Mouse (Mus musculus): ENCODE data around the gene Rnd1. TPM values are rescaled to one million over a fixed set of nuclear protein-coding genes. Genes with fewer than 3 reads are reported as not detected.

The Rnd1 gene
- total RNA-seq (2021): 10 to 100 TPM; 46.5 to 49.7 TPM

GRCm38 (mm10) chr15:98676940-98677728 lies at the start of gene Rnd1:
Rnd1 (minus strand) TSS chr15:98677461.
- peak; percentile 84 for DNase-seq
- intact Hi-C loops (cut with DNase I): no loop called here

GRCm38 (mm10) chr15:98726746-98727145 lies 49.5 kb upstream of the Rnd1 start:
- no peak for DNase-seq
- intact Hi-C loops (cut with DNase I): no loop called here

GRCm38 (mm10) chr15:98726079-98726478 lies 48.8 kb upstream of the Rnd1 start:
- intact Hi-C loops (cut with DNase I): no loop called here
- no peak for DNase-seq

GRCm38 (mm10) chr15:98724441-98724840 lies 47.2 kb upstream of the Rnd1 start:
- intact Hi-C loops (cut with DNase I): no loop called here
- no peak for DNase-seq

GRCm38 (mm10) chr15:98722854-98723253 lies 45.6 kb upstream of the Rnd1 start:
- DNase-seq: no peak
- intact Hi-C loops (cut with DNase I): no loop called here

GRCm38 (mm10) chr15:98722191-98722590 lies 44.9 kb upstream of the Rnd1 start:
- no peak for DNase-seq
- intact Hi-C loops (cut with DNase I): no loop called here

GRCm38 (mm10) chr15:98717301-98717700 lies 40.0 kb upstream of the Rnd1 start:
- intact Hi-C loops (cut with DNase I): no loop called here
- DNase-seq: no peak

GRCm38 (mm10) chr15:98714230-98714652 lies 37.0 kb upstream of the Rnd1 start:
- intact Hi-C loops (cut with DNase I): no loop called here
- DNase-seq: peak; percentile 57

- intact Hi-C loops (cut with DNase I): no loop called here
- peak; percentile 84 for DNase-seq
Observed at GRCm38 (mm10) chr15:98710442-98710841, 33.2 kb upstream of the Rnd1 start.

- intact Hi-C loops (cut with DNase I): no loop called here
- DNase-seq: peak; percentile 85
Observed at GRCm38 (mm10) chr15:98707766-98708372, 30.6 kb upstream of the Rnd1 start, which contains the start of gene Ccdc65. Ccdc65 (plus strand) TSS chr15:98708207.

- intact Hi-C loops (cut with DNase I): no loop called here
Observed at GRCm38 (mm10) chr15:98704312-98704711, 27.1 kb upstream of the Rnd1 start.

GRCm38 (mm10) chr15:98699190-98700105 lies 22.2 kb upstream of the Rnd1 start:
- peak; percentile 86 for DNase-seq
- intact Hi-C loops (cut with DNase I): loop anchor here (5.0 kb wide), 1 partner anchor 37 kb away; the partner anchor contains the start of gene Ddx23

More at GRCm38 (mm10) chr15:98704312-98704711, 27.1 kb upstream of the Rnd1 start:
- DNase-seq: no peak

- no peak for DNase-seq
- intact Hi-C loops (cut with DNase I): loop anchor here (5.0 kb wide), 1 partner anchor 34 kb away; the partner anchor contains the start of gene Ddx23
Observed at GRCm38 (mm10) chr15:98696216-98696615, 19.0 kb upstream of the Rnd1 start.

- intact Hi-C loops (cut with DNase I): loop anchor here (5.0 kb wide), 1 partner anchor 33 kb away; the partner anchor contains the start of gene Ddx23
- no peak for DNase-seq
Observed at GRCm38 (mm10) chr15:98695726-98696125, 18.5 kb upstream of the Rnd1 start.

GRCm38 (mm10) chr15:98692171-98692715 lies 15.0 kb upstream of the Rnd1 start:
- no peak for DNase-seq
- intact Hi-C loops (cut with DNase I): no loop called here

- intact Hi-C loops (cut with DNase I): no loop called here
Observed at GRCm38 (mm10) chr15:98691486-98692147, 14.4 kb upstream of the Rnd1 start.

GRCm38 (mm10) chr15:98689682-98690081 lies 12.4 kb upstream of the Rnd1 start:
- DNase-seq: no peak
- intact Hi-C loops (cut with DNase I): no loop called here

More at GRCm38 (mm10) chr15:98691486-98692147, 14.4 kb upstream of the Rnd1 start:
- DNase-seq: no peak

GRCm38 (mm10) chr15:98685926-98686325 lies 8.7 kb upstream of the Rnd1 start:
- intact Hi-C loops (cut with DNase I): no loop called here
- no peak for DNase-seq

GRCm38 (mm10) chr15:98683746-98684145 lies 6.5 kb upstream of the Rnd1 start:
- DNase-seq: no peak
- intact Hi-C loops (cut with DNase I): no loop called here

- intact Hi-C loops (cut with DNase I): no loop called here
- no peak for DNase-seq
Observed at GRCm38 (mm10) chr15:98683177-98683576, 5.9 kb upstream of the Rnd1 start.

All from left cerebral cortex, postnatal 4 days (tissue).